Mouse (Mus musculus): ENCODE measurements around the gene Rnf151.

Rnf151 gene

GRCm38 (mm10) chr17:24717943-24718342, at the start of gene Rnf151, which contains the start of gene Rps2:
Gene Rnf151 (minus strand): TSS chr17:24718063.
Gene Rps2 (plus strand): TSS chr17:24718116.
- DNase-seq: no peak

GRCm38 (mm10) chr17:24766266-24766875, 48.5 kb upstream of the Rnf151 start:
- no peak for DNase-seq

GRCm38 (mm10) chr17:24765016-24765905, 47.4 kb upstream of the Rnf151 start:
- DNase-seq: peak; percentile 54

- peak; percentile 51 for DNase-seq
Observed at GRCm38 (mm10) chr17:24761121-24761520, 43.3 kb upstream of the Rnf151 start.

- DNase-seq: no peak
Observed at GRCm38 (mm10) chr17:24757394-24757793, 39.5 kb upstream of the Rnf151 start.

- no peak for DNase-seq
Observed at GRCm38 (mm10) chr17:24752415-24753394, 34.8 kb upstream of the Rnf151 start, which contains the start of gene Hs3st6. Gene Hs3st6 (plus strand): TSS chr17:24752988.

GRCm38 (mm10) chr17:24751528-24751927, 33.7 kb upstream of the Rnf151 start:
- DNase-seq: no peak

- DNase-seq: no peak
Observed at GRCm38 (mm10) chr17:24746986-24747385, 29.1 kb upstream of the Rnf151 start.

- DNase-seq: peak; percentile 91
Observed at GRCm38 (mm10) chr17:24745526-24746497, 27.9 kb upstream of the Rnf151 start.

- no peak for DNase-seq
Observed at GRCm38 (mm10) chr17:24744381-24744780, 26.5 kb upstream of the Rnf151 start.

GRCm38 (mm10) chr17:24743896-24744295, 26.0 kb upstream of the Rnf151 start:
- DNase-seq: no peak

- no peak for DNase-seq
Observed at GRCm38 (mm10) chr17:24742307-24742706, 24.4 kb upstream of the Rnf151 start.

GRCm38 (mm10) chr17:24739926-24740325, 22.1 kb upstream of the Rnf151 start:
- DNase-seq: no peak

- no peak for DNase-seq
Observed at GRCm38 (mm10) chr17:24738238-24738637, 20.4 kb upstream of the Rnf151 start.

- DNase-seq: no peak
Observed at GRCm38 (mm10) chr17:24737135-24737810, 19.4 kb upstream of the Rnf151 start.

GRCm38 (mm10) chr17:24736330-24737051, 18.6 kb upstream of the Rnf151 start, which contains the start of gene Msrb1:
Gene Msrb1 (plus strand): TSS chr17:24736642.
- DNase-seq: peak; percentile 100

- no peak for DNase-seq
Observed at GRCm38 (mm10) chr17:24735446-24735845, 17.6 kb upstream of the Rnf151 start.

- DNase-seq: no peak
Observed at GRCm38 (mm10) chr17:24734513-24734912, 16.6 kb upstream of the Rnf151 start.

GRCm38 (mm10) chr17:24733434-24734050, 15.7 kb upstream of the Rnf151 start:
- DNase-seq: no peak

Data from lung, postnatal 10 days (tissue).